Mouse (Mus musculus): ENCODE results near the gene Igf2bp2. TPM values are rescaled to one million over a fixed set of nuclear protein-coding genes. Genes with fewer than 3 reads are reported as not detected.
A peak's percentile ranks its signal among the peaks of the same experiment; 100 is the strongest.

The Igf2bp2 gene
- total RNA-seq (2021), result 10 to 100 TPM; 10.6 to 11.2 TPM
- long read RNA-seq, experiment 1, transcript Igf2bp2-201 (16 exons, 3,899 nt), result major isoform, 5 of 8 reads
- long read RNA-seq, experiment 1, partial matches to known transcripts, result 0 of 8 reads
- long read RNA-seq, experiment 1, other reads (novel, unspliced or antisense), result 3 of 8 reads
- long read RNA-seq, experiment 2, partial matches to known transcripts, result 1 of 3 reads
- long read RNA-seq, experiment 2, other reads (novel, unspliced or antisense), result 0 of 3 reads

- DNase-seq (ENCODE audit: low spot score in 2 of 2), result peak; percentile 71 to 75
Observed at GRCm38 (mm10) chr16:22162512-22163455, at the start of gene Igf2bp2. Gene Igf2bp2, minus strand, starts transcription at chr16:22163299.

- no peak for DNase-seq (ENCODE audit: low spot score in 2 of 2)
Observed at GRCm38 (mm10) chr16:22203501-22203900, 40.4 kb upstream of the Igf2bp2 start.

- no peak for DNase-seq (ENCODE audit: low spot score in 2 of 2)
Observed at GRCm38 (mm10) chr16:22201858-22202257, 38.8 kb upstream of the Igf2bp2 start.

- DNase-seq (ENCODE audit: low spot score in 2 of 2), result no peak
Observed at GRCm38 (mm10) chr16:22200476-22200875, 37.4 kb upstream of the Igf2bp2 start.

GRCm38 (mm10) chr16:22187366-22187765, 24.3 kb upstream of the Igf2bp2 start:
- DNase-seq (ENCODE audit: low spot score in 2 of 2), result no peak

- DNase-seq (ENCODE audit: low spot score in 2 of 2), result no peak
Observed at GRCm38 (mm10) chr16:22185411-22185810, 22.3 kb upstream of the Igf2bp2 start.

- no peak for DNase-seq (ENCODE audit: low spot score in 2 of 2)
Observed at GRCm38 (mm10) chr16:22184113-22184512, 21.0 kb upstream of the Igf2bp2 start.

GRCm38 (mm10) chr16:22182286-22182685, 19.2 kb upstream of the Igf2bp2 start:
- no peak for DNase-seq (ENCODE audit: low spot score in 2 of 2)

- no peak for DNase-seq (ENCODE audit: low spot score in 2 of 2)
Observed at GRCm38 (mm10) chr16:22178793-22179192, 15.7 kb upstream of the Igf2bp2 start.

GRCm38 (mm10) chr16:22177999-22178398, 14.9 kb upstream of the Igf2bp2 start:
- no peak for DNase-seq (ENCODE audit: low spot score in 2 of 2)

- no peak for DNase-seq (ENCODE audit: low spot score in 2 of 2)
Observed at GRCm38 (mm10) chr16:22168731-22169130, 5.6 kb upstream of the Igf2bp2 start.

GRCm38 (mm10) chr16:22165556-22165955, 2.5 kb upstream of the Igf2bp2 start:
- DNase-seq (ENCODE audit: low spot score in 2 of 2), result no peak

- DNase-seq (ENCODE audit: low spot score in 2 of 2), result no peak
Observed at GRCm38 (mm10) chr16:22164446-22164845, 1.3 kb upstream of the Igf2bp2 start.

GRCm38 (mm10) chr16:22163456-22163851, 355 bp upstream of the Igf2bp2 start:
- DNase-seq (ENCODE audit: low spot score in 2 of 2), result peak in 1 of 2 experiments; percentile 25

- peak in 1 of 2 experiments; percentile 15 for DNase-seq (ENCODE audit: low spot score in 2 of 2)
Observed at GRCm38 (mm10) chr16:22162066-22162511, 1.0 kb downstream of the Igf2bp2 start.

- DNase-seq (ENCODE audit: low spot score in 2 of 2), result peak; percentile 28 to 32
Observed at GRCm38 (mm10) chr16:22161351-22162065, 1.6 kb downstream of the Igf2bp2 start.

- DNase-seq (ENCODE audit: low spot score in 2 of 2), result no peak
Observed at GRCm38 (mm10) chr16:22160386-22161145, 2.5 kb downstream of the Igf2bp2 start.

GRCm38 (mm10) chr16:22152941-22153444, 10.1 kb downstream of the Igf2bp2 start:
- no peak for DNase-seq (ENCODE audit: low spot score in 2 of 2)

- no peak for DNase-seq (ENCODE audit: low spot score in 2 of 2)
Observed at GRCm38 (mm10) chr16:22151706-22152315, 11.3 kb downstream of the Igf2bp2 start.

- DNase-seq (ENCODE audit: low spot score in 2 of 2), result no peak
Observed at GRCm38 (mm10) chr16:22150421-22150820, 12.7 kb downstream of the Igf2bp2 start.

Data from adrenal gland, adult 18-20 months (tissue).